Mouse (Mus musculus) E14TG2a.4 (cell line): ENCODE results near the gene Atg9a.

Experiments
- CTCF ChIP-seq: conservative IDR thresholded peaks from 2 replicates; pipeline ENCODE4 v1.5.1; 2014; ENCODE audit warnings: low read length
- NANOG ChIP-seq: IDR thresholded peaks from 2 replicates; pipeline ENCODE4 v1.6.1; 2014; ENCODE audit warnings: borderline replicate concordance, low read length, mixed read lengths

DNA sequence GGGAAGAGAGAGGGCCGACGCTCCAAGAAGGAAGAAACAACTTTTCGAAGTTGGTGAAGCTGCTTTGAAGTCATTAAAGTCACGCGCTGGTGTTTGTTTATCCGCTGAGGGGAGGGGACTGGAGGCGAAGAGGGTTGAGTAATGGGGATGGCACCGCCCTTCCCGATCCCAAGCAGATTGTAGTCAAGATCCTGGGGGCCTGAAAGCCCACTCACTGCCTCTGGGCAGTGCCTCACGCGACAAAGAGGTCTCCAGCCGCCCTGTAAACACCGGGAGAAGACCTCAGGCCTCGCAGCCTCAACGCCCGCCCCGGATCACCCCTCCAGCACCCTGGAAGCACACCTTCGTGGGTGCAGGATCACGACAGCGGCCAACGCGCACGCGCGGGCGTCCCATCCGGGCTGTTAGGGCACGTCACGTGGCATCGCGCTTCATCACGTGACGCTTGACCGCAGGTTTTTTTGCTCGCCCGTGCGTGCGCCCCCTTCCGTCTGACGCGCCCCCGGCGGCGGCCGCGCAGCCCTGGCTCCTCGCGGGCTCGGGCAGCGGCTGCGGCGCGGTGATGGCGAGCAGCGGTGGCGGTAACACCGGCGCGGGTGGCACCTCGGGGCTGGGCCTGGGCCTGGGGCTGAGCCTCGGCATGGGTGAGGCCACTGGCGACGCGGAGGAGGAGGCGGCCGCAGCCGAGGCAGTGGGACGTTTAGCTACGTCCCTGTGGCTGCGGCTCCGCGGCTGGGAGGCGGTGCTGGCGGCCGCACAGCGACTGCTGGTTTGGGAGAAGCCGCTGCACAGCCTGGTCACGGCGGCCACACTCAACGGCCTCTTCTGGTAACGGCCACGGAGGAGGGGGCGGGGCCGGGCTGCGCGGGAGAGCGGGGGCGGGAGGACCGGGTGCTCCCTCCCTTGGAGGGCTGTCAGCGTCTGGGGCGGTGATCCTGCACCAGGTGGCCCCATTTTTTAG lies 49.4 kb downstream of the Atg9a start, which contains the start of the genes Cnppd1 and Retreg2:
- TF ChIP-seq CTCF, result no peak
- no peak for TF ChIP-seq NANOG
